Mouse (Mus musculus): Measurements from ENCODE around the gene Usp1. TPM values are rescaled to one million over a fixed set of nuclear protein-coding genes. Genes with fewer than 3 reads are reported as not detected.

Gene Usp1
- total RNA-seq, 2 experiments from 2014 or later, result 21.3 to 21.5 TPM

DNA sequence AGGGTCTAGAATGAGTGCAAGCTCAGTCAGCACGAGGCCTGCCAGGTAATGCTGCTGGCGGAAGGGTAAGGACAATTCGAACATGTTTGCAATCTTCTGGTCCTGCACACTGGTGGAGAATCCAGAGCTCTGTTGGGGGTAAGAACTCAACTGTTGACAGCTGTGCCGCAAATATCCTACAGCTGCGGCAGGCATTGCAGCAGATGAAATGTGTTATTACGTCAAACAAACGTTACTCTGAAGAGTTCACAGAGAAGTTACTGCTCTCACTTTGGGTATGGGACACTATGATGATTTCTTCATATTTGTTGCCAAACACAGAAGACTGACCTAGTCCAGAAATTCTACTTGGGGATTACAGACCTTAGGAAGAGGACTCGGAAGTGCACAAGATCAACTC, 61.1 kb downstream of the Usp1 start:
- TF ChIP-seq CTCF (IDR thresholded peaks at IDR 0.05), result no peak
- no peak overlapping the region for H3K27ac ChIP-seq
- H3K4me3 ChIP-seq, result no peak overlapping the region
- intact Hi-C loops (cut with DNase I), result no loop called here
- DNase-seq (ENCODE audit: extremely low spot score in 1 of 2, low spot score in 2 of 2), result no peak

Other genes with a start within 250 kb of the Usp1 start
- not detected for gene L1td1, start 197.1 kb upstream of the Usp1 start, total RNA-seq (2021)
- 1 to 10 TPM; 2.5 to 3.0 TPM for gene Kank4, start 106.3 kb upstream of the Usp1 start, total RNA-seq (2021)
- gene I0C0044D17Rik, start 100.0 kb upstream of the Usp1 start, total RNA-seq (2021), result not detected
- under 1 TPM in 1 of 2 experiments, not detected in 1; 0.42 TPM for gene Angptl3, start 107.1 kb downstream of the Usp1 start, total RNA-seq (2021)
- gene Dock7, start 197.1 kb downstream of the Usp1 start, total RNA-seq (2021), result 10 to 100 TPM; 44.9 to 46.1 TPM